Mouse (Mus musculus) MEL (cell line): ENCODE data around the gene Kl. TPM values are rescaled to one million over a fixed set of nuclear protein-coding genes. Genes with fewer than 3 reads are reported as not detected.

Source experiments
- DNase-seq: peaks from one replicate; pipeline ENCODE4 v3.0.0; 2011; ENCODE audit warnings: low read depth, low spot score
- H3K27ac ChIP-seq: 2 replicates; pipeline ENCODE4 v1.5.1; 2012; ENCODE audit warnings: low read depth, mild to moderate bottlenecking, control low read depth, low read length, moderate library complexity; ENCODE audit not compliant: control insufficient read depth
- H3K27me3 ChIP-seq, 2 experiments: fragments of 150-350 bp in 1 of 2; sonication (generic) in 1 of 2; 2 replicates each; pipeline ENCODE4 v1.6.1; 2012; ENCODE audit warnings: low read length in 2 of 2, mild to moderate bottlenecking in 2 of 2, improper control_type of control experiment in 1 of 2, moderate library complexity in 1 of 2; ENCODE audit not compliant: insufficient read depth in 2 of 2, control insufficient read depth in 1 of 2
- H3K36me3 ChIP-seq, 2 experiments: 2 replicates each; pipeline ENCODE4 v1.6.1; 2012 to 2014; ENCODE audit warnings: low read length in 2 of 2, improper control_type of control experiment in 1 of 2, inconsistent platforms in 1 of 2, mild to moderate bottlenecking in 1 of 2; ENCODE audit not compliant: insufficient read depth in 2 of 2, control insufficient read depth in 1 of 2
- H3K4me1 ChIP-seq, 2 experiments: fragments of 150-350 bp in 1 of 2; sonication (generic) in 1 of 2; 2 replicates each; pipeline ENCODE4 v1.6.1; 2012; ENCODE audit warnings: low read length in 2 of 2, improper control_type of control experiment in 1 of 2, mild to moderate bottlenecking in 1 of 2; ENCODE audit not compliant: insufficient read depth in 2 of 2, control insufficient read depth in 1 of 2
- H3K4me3 ChIP-seq, 2 experiments: fragments of 150-350 bp in 1 of 2; sonication (generic) in 1 of 2; 2 replicates each; pipeline ENCODE4 v1.5.1; 2012; ENCODE audit warnings: low read depth in 2 of 2, low read length in 2 of 2, mild to moderate bottlenecking in 2 of 2, moderate library complexity in 2 of 2, control low read depth in 1 of 2, improper control_type of control experiment in 1 of 2; ENCODE audit not compliant: control insufficient read depth in 1 of 2, insufficient read depth in 1 of 2
- H3K79me2 ChIP-seq: 2 replicates; pipeline ENCODE4 v1.6.1; 2012; ENCODE audit warnings: mild to moderate bottlenecking, low read length, moderate library complexity; ENCODE audit not compliant: control insufficient read depth, poor library complexity, insufficient read depth
- H3K9ac ChIP-seq: 2 replicates; pipeline ENCODE4 v1.6.1; 2012; ENCODE audit warnings: low read depth, mild to moderate bottlenecking, control low read depth, low read length, moderate library complexity; ENCODE audit not compliant: control insufficient read depth, poor library complexity, severe bottlenecking
- H3K9me3 ChIP-seq: fragments of 150-350 bp; sonication (generic); replicated peaks from 2 replicates; pipeline ENCODE4 v1.6.1; 2012; ENCODE audit warnings: mild to moderate bottlenecking, low read length, improper control_type of control experiment, moderate library complexity; ENCODE audit not compliant: insufficient read depth
- CTCF ChIP-seq, 3 experiments: IDR thresholded peaks in 2 of 3; conservative IDR thresholded peaks in 1 of 3; 2 replicates each; pipeline ENCODE4 v1.5.1; 2011 to 2012; ENCODE audit warnings: low read length in 3 of 3, low read depth in 2 of 3, mild to moderate bottlenecking in 2 of 3, improper control_type of control experiment in 1 of 3, inconsistent platforms in 1 of 3, mixed read lengths in 1 of 3, moderate library complexity in 1 of 3; ENCODE audit not compliant: control insufficient read depth in 1 of 3, insufficient read depth in 1 of 3, poor library complexity in 1 of 3, severe bottlenecking in 1 of 3
- ELF1 ChIP-seq: IDR thresholded peaks from 2 replicates; pipeline ENCODE4 v1.6.1; 2014; ENCODE audit warnings: low read depth, mild to moderate bottlenecking, inconsistent platforms, low read length, improper control_type of control experiment, moderate library complexity
- EP300 ChIP-seq, 2 experiments: IDR thresholded peaks; 2 replicates each; pipeline ENCODE4 v1.6.1; 2011; ENCODE audit warnings: improper control_type of control experiment in 2 of 2, low read length in 2 of 2, low read depth in 1 of 2, mild to moderate bottlenecking in 1 of 2
- HCFC1 ChIP-seq: IDR thresholded peaks from 2 replicates; pipeline ENCODE4 v1.6.1; 2012; ENCODE audit warnings: low read depth, mild to moderate bottlenecking, inconsistent platforms, low read length, improper control_type of control experiment, moderate library complexity
- MAFK ChIP-seq: IDR thresholded peaks from 2 replicates; pipeline ENCODE4 v1.6.1; 2011; ENCODE audit warnings: low read depth, mild to moderate bottlenecking, low read length, improper control_type of control experiment, borderline replicate concordance
- MAX ChIP-seq: IDR thresholded peaks from 2 replicates; pipeline ENCODE4 v1.6.1; 2011; ENCODE audit warnings: low read length, improper control_type of control experiment
- MYB ChIP-seq: IDR thresholded peaks from 2 replicates; pipeline ENCODE4 v1.6.1; 2011; ENCODE audit warnings: mild to moderate bottlenecking, low read depth, low read length, improper control_type of control experiment
- MYC ChIP-seq: IDR thresholded peaks from 2 replicates; pipeline ENCODE4 v1.6.1; 2011; ENCODE audit warnings: low read depth, mild to moderate bottlenecking, low read length, improper control_type of control experiment, moderate library complexity
- NRF1 ChIP-seq: IDR thresholded peaks from 2 replicates; pipeline ENCODE4 v1.6.1; 2014; ENCODE audit warnings: low read depth, mild to moderate bottlenecking, inconsistent platforms, low read length, improper control_type of control experiment, moderate library complexity; ENCODE audit not compliant: poor library complexity, insufficient read depth, severe bottlenecking
- POLR2AphosphoS2 ChIP-seq: IDR thresholded peaks from 2 replicates; pipeline ENCODE4 v1.6.1; 2011; ENCODE audit warnings: low read length, improper control_type of control experiment
- POLR2AphosphoS5 ChIP-seq: IDR thresholded peaks from 2 replicates; pipeline ENCODE4 v1.6.1; 2012; ENCODE audit warnings: low read depth, borderline replicate concordance, mild to moderate bottlenecking, inconsistent platforms, low read length, moderate library complexity, mixed read lengths
- SIN3A ChIP-seq: IDR thresholded peaks from 2 replicates; pipeline ENCODE4 v1.6.1; 2012; ENCODE audit warnings: low read length, improper control_type of control experiment, inconsistent platforms
- SMC3 ChIP-seq: IDR thresholded peaks from 2 replicates; pipeline ENCODE4 v1.6.1; 2011; ENCODE audit warnings: low read depth, low read length, improper control_type of control experiment
- TCF12 ChIP-seq: IDR thresholded peaks from 2 replicates; pipeline ENCODE4 v1.6.1; 2014; ENCODE audit warnings: low read depth, mild to moderate bottlenecking, inconsistent platforms, low read length, improper control_type of control experiment, moderate library complexity
- UBTF ChIP-seq: IDR thresholded peaks from 2 replicates; pipeline ENCODE4 v1.6.1; 2012; ENCODE audit warnings: low read depth, mild to moderate bottlenecking, inconsistent platforms, low read length, improper control_type of control experiment, moderate library complexity, borderline replicate concordance; ENCODE audit not compliant: insufficient read depth
- USF2 ChIP-seq, 2 experiments: IDR thresholded peaks; 2 replicates each; pipeline ENCODE4 v1.6.1; 2011 to 2012; ENCODE audit warnings: improper control_type of control experiment in 2 of 2, low read length in 2 of 2, borderline replicate concordance in 1 of 2, inconsistent platforms in 1 of 2, low read depth in 1 of 2, mild to moderate bottlenecking in 1 of 2; ENCODE audit not compliant: insufficient read depth in 1 of 2
- ZC3H11A ChIP-seq: IDR thresholded peaks from 2 replicates; pipeline ENCODE4 v1.6.1; 2012; ENCODE audit warnings: low read depth, mild to moderate bottlenecking, inconsistent platforms, low read length, improper control_type of control experiment
- ZKSCAN1 ChIP-seq: IDR thresholded peaks from 2 replicates; pipeline ENCODE4 v1.6.1; 2012; ENCODE audit warnings: low read depth, mild to moderate bottlenecking, inconsistent platforms, low read length, improper control_type of control experiment, moderate library complexity
- ZNF384 ChIP-seq: IDR thresholded peaks from 2 replicates; pipeline ENCODE4 v1.6.1; 2012; ENCODE audit warnings: low read depth, mild to moderate bottlenecking, inconsistent platforms, low read length, improper control_type of control experiment
- polyA plus RNA-seq, 2 experiments: library from polyadenylated mRNA; stranded (reverse) in 1 of 2; unstranded in 1 of 2; fragments of >175 nt in 1 of 2; fragments of >200 nt in 1 of 2; gene quantifications; 2 replicates each; pipeline versions ENCODE4 v1.2.1 to v1.2.4; 2012; ENCODE audit warnings: low replicate concordance in 2 of 2, low read depth in 1 of 2; ENCODE audit not compliant: insufficient read length in 2 of 2, insufficient read depth in 1 of 2, missing spikeins in 1 of 2
- total RNA-seq: library from RNA; depleted of rRNA; stranded (reverse); fragments of 300-350 nt; gene quantifications from 2 replicates; pipeline ENCODE4 v1.2.3, GENCODE M21; 2012

Kl gene
- total and polyA plus RNA-seq, 3 experiments = not detected

GRCm38 (mm10) chr5:151002051-151002450, 49.6 kb downstream of the Kl start:
- DNase-seq = no peak
- Histone ChIP-seq H3K36me3 (no peaks in the 10 kb centered on the region), H3K9ac (no peak overlapping the region)

GRCm38 (mm10) chr5:151004216-151004755, 51.9 kb downstream of the Kl start:
- H3K27ac ChIP-seq = no peak overlapping the region
- H3K4me1 ChIP-seq = no peaks in the 10 kb centered on the region
- DNase-seq = no peak
- no peaks in the 10 kb centered on the region for H3K79me2 ChIP-seq
- no peaks in the 10 kb centered on the region for H3K27me3 ChIP-seq
- no peaks in the 10 kb centered on the region for H3K36me3 ChIP-seq
- H3K4me3 ChIP-seq = no peak overlapping the region
- H3K9me3 ChIP-seq = no peaks in the 10 kb centered on the region; the same call in 1 of the 2 replicates
- no peak overlapping the region for H3K9ac ChIP-seq
- no peak for TF ChIP-seq ELF1
- TF ChIP-seq HCFC1 = no peak
- no peak for TF ChIP-seq ZKSCAN1
- TF ChIP-seq NRF1 = no peak

More at GRCm38 (mm10) chr5:151002051-151002450, 49.6 kb downstream of the Kl start:
- no peak for TF ChIP-seq EP300 (IDR thresholded peaks at IDR 0.05; ENCODE audit: low read depth in 1 of 2, low read length in 2 of 2)
- no peak for TF ChIP-seq SIN3A
- no peak for TF ChIP-seq ZNF384
- TF ChIP-seq USF2 (IDR thresholded peaks at IDR 0.05; ENCODE audit: borderline replicate concordance in 1 of 2, insufficient read depth in 1 of 2, low read depth in 1 of 2, low read length in 2 of 2) = no peak
- no peak for TF ChIP-seq MAFK
- TF ChIP-seq MYB = no peak
- TF ChIP-seq UBTF = no peak
- no peak for TF ChIP-seq SMC3
- TF ChIP-seq HCFC1 = no peak
- no peak for TF ChIP-seq ZC3H11A
- no peak for TF ChIP-seq TCF12
- no peak for TF ChIP-seq POLR2AphosphoS5
- TF ChIP-seq MAX = no peak
- TF ChIP-seq POLR2AphosphoS2 = no peak
- no peak for TF ChIP-seq MYC
- TF ChIP-seq CTCF (IDR thresholded peaks at IDR 0.05 in 2 of 3, conservative IDR thresholded peaks at IDR 0.05 in 1 of 3; ENCODE audit: control insufficient read depth in 1 of 3, insufficient read depth in 1 of 3, low read depth in 2 of 3, low read length in 3 of 3, poor library complexity in 1 of 3, severe bottlenecking in 1 of 3) = no peak
- no peaks in the 10 kb centered on the region for H3K27me3 ChIP-seq
- H3K79me2 ChIP-seq = no peaks in the 10 kb centered on the region
- no peaks in the 10 kb centered on the region for H3K4me1 ChIP-seq
- no peak overlapping the region for H3K4me3 ChIP-seq
- H3K27ac ChIP-seq = no peak overlapping the region
- no peaks in the 10 kb centered on the region; the same call in 1 of the 2 replicates for H3K9me3 ChIP-seq
